Mouse (Mus musculus) erythroblast, adult 5-6 weeks (primary cell): Measurements from ENCODE around the gene Zfp131. TPM values are rescaled to one million over a fixed set of nuclear protein-coding genes. Genes with fewer than 3 reads are reported as not detected.

Experiments used
- ATAC-seq: replicated peaks from 2 replicates; pipeline ENCODE4 v1.8.0; 2016; ENCODE audit warnings: moderate number of reproducible peaks, mild to moderate bottlenecking, moderate TSS enrichment, inconsistent platforms; ENCODE audit not compliant: poor library complexity, low FRiP score, severe bottlenecking
- total RNA-seq, 2 experiments: library from RNA; stranded (forward) in 1 of 2; stranded (reverse) in 1 of 2; fragments of 150-400 nt in 1 of 2; fragments of 200-764, 138-1000 nt in 1 of 2; gene quantifications; 2 replicates each; pipeline versions ENCODE4 v1.2.3 to v1.2.4; 2015 to 2017; ENCODE audit warnings: low replicate concordance in 2 of 2

Gene Zfp131
- total RNA-seq, 2 experiments from 2014 or later: 16.3 to 25.6 TPM

DNA sequence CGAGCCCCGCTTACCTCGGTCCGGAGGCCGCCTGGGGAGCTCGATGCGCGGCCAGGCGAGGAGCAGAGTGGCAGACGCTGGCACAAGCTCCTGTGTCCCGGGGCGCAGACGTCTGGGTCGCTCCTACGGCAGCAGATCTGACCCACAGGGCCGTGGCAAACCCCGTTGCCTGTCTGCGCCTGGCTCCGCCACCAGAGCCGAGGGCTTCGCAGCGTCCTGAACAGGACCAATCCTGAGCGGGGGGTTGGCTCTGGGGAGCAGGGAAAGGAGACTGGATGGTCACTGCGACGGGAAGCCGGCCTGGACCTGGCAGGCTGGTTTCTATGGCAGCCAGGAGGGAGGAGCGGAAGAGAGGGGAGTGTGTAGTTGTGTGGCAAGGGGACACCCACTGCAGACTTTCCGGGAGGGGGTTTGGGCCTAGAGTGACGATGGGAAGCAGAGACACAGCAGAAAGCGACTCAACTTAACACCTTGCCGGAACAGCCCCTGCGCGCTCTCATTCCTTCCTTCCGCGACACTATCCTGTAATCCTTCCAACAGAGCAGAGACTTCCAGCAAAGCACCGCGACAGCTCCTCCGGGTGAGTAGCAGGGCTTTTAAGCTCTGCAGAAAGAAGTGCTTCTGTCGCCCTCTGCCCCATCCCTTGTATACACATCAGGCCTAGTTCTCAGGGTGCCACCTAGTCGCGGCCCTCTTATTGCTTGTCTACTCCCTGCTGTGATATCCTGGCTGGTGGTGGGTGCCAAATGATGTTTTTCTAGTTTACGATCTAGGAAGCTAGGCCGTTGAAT is 34.8 kb downstream of the Zfp131 start, which contains the start of gene Nim1k:
Nim1k (minus strand) TSS at position 202 of the 791 bp plus-strand sequence.
- ATAC-seq: no peak; the same call in 1 of the 2 replicates

DNA sequence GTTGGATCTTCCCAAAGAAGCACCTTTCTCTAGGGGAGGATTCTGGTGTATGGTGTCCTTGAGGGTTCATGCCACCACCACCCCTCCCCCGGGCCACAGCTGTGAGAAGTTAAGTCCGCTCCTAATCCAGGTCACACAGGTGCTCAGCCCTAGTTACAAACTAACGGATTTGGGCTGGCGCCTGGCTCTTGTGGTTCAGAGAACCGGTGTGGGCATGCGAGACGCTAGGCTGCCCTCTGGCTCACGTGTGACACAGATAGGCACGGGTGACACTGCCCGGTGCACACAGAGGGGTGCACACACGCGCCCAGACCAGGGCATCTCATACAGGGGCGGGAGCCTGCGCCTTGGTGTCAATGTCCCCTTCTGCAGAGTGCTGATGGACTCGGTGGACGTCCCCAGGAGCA is 35.5 kb downstream of the Zfp131 start:
- no peak for ATAC-seq

DNA sequence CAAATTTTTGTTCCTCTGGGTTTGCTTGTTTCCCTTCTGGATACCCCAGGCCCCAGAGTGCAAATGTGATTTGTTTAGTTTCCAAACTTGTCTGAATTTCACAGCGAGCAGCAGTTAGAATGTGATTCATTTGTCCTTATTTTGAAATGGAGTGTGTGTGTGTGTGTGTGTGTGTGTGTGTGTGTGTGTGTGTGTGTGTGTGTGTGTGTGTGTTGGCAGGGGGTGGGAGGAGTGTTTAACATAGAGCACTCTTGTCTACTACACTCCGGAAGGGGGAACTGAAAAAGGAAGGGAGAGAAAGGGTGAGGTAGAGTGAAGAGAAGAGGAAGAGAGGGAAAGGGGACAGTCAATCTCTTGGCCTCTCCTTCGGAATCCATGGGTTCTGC is 36.1 kb downstream of the Zfp131 start:
- no peak for ATAC-seq

DNA sequence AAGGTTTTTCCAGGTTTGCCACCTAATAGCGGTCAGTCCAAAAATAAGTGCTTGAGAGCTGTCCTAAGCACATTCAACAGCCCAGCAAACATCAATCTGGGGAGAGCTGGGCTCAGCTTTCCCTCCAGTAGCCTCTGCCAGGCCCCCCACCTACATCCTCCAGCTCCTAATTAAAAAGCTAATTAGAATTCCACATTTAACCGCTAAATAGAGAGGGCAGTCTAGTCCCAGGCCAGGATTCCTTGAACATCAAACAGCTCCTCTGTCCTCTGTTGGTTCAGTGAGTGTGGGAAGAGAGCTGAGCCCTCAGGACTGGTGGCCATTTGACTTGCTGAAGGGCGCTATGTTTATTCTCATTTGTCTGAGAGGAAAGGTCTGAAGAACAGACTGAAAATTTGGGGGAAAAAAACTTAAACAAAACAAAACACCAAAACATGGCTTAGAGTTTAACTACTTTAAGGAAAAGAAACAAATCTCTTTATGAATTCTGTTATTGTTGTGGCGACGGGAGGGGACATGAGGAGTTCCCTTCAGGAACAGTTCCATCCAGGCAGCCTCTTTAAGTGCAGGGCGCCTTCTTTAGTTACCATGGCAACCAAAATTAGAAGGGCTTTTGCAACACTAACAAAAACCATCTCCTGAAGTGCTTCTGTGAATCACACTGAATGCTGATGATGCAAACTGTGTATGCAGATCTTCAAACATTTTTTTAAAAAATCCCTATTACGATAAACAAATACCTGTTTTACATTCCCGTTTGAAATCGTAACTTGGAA is 36.6 kb downstream of the Zfp131 start:
- ATAC-seq: no peak

DNA sequence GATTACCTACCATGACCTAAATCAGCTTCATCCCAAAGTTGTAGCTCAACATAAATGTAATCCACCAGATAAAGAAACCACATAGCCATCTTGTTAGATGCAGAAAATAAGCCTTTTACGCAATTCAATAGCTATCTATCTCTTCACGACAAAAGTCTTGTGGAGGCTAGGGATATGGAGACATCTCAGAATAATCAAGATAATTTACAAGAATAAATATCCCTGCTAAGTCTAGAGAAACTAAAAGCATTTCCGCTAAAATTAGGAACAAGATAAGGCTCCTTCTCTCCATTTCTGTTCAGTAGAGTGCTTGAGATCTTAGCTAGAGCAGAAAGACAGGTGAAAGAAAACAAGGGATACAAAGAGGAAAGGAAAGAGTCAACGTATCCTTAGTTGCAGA is 43.8 kb downstream of the Zfp131 start:
- no peak for ATAC-seq

DNA sequence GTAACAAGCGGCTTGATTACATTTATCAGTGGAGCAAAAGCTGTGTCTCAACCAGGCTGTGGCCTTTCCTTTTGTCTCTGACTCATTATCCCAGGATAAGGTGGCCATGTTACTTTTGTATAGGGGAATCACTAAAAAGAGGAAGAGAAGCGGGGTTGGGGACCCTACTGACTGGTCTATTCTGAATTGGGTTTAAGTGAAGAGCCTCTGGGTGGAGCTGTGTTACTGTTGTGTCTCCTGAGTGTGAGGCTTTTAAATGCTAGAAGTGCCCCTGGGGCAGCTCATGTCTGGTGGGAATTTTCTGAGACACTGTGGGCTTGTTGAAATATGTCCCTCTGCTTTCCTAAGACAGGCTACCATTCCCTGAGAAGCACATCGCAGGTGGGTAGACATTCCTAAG is 47.2 kb downstream of the Zfp131 start:
- ATAC-seq: no peak

DNA sequence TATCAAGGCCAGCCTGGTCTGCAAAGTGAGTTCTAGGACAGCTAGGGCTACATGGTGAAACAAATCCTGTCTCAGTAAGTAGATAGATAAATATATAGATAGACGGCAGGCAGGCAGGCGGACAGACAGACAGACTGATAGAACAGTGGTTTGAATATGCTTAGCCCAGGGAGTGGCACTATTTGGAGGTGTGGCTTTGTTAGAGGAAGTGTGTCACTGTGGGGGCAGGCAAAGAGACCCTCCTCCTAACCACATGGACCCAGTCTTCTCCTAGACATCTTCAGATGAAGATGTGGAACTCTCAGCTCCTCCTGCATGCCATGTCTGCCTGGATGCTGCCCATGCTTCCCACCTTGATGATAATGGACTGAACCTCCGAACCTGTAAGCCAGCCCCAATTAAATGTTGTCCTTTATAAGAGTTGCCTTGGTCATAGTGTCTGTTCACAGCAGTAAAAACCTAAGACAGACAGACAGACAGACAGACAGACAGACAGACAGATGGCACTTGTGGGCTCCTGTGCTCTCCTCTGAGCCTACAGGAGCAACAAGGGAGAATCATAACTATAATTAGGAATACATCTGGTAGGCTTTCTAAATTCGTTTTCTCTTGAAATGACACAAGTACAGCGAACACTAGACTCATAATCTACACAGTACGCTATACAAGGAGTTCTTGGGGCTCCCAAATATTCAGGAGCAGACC is 47.8 kb downstream of the Zfp131 start:
- no peak for ATAC-seq

DNA sequence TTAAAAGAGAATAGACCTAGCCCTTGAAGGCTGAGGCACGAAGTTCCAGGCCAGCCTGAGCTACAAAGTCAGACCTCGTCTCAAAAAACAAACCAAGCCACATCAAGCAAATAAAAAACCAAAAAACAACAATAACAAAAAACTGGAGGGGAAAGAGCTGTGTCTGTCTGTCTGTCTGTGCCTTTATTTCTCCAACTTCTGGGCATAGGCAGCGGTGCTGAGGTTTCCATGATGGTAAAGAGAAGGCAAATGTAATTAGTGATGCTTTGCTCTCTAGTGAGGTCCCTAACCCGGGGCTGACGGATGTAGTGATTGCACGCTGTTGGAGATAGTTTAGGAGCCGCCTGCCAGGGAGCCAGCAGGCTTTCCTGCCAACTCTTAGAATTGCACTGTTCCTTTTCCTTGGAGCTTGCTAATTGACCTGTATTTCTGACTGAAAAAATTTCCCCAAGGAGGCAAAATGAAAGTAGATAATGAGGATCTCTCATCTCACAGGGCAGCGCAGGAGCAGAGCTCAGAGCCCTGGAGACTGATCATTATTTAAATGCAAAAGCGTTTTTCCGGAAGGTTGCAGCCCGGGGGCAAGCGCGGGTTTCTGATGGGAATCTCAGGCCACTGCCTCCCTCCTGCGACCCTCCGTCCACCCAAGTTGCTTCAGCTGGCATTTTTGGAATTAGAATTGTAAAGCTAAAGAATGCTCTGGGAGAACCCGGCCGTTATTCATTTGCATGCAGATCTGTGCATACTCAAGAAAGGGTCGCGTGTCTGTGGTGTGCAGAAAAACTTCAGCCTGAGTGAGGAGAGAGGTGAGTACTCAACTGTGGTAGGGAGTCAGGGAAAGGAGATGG is 49.1 kb downstream of the Zfp131 start:
- no peak for ATAC-seq

DNA sequence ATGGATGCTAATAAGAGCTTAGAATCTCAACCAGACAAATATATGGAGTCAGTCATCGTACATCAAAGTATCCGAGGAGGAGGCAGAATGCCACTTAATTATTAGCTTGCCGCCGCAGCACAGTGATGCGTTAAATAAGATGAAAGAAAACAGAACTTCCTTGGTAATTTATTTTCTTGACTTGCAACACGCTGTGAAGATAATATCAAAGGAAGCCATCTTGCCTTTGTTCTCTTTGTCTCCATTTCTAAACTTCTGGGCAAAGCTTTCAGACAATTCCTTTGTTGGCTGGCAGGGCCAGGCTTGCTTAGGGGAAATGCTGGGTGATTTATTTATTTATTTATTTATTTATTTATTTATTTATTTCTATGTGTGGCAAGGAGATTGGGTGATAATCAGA is 59.2 kb downstream of the Zfp131 start:
- ATAC-seq: no peak

DNA sequence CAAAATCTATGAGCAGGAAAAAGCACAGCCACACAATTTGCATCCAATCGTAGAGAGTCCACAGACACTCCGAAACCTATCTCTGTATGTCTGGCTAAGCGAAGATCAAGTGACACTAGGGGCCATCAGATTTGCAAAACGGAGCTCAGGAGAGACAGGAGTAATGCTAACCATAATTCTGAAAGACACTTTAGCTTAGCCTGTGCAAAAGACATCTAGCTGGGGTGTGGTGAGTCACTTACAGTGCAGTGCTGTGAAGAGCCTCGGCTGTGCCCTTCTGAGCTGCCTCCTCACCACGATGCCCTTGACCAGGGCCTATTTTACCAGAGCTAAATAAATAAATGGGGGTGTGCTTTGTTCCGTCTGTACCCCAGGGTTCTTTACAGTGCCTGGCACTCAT is 61.3 kb downstream of the Zfp131 start:
- ATAC-seq: no peak

DNA sequence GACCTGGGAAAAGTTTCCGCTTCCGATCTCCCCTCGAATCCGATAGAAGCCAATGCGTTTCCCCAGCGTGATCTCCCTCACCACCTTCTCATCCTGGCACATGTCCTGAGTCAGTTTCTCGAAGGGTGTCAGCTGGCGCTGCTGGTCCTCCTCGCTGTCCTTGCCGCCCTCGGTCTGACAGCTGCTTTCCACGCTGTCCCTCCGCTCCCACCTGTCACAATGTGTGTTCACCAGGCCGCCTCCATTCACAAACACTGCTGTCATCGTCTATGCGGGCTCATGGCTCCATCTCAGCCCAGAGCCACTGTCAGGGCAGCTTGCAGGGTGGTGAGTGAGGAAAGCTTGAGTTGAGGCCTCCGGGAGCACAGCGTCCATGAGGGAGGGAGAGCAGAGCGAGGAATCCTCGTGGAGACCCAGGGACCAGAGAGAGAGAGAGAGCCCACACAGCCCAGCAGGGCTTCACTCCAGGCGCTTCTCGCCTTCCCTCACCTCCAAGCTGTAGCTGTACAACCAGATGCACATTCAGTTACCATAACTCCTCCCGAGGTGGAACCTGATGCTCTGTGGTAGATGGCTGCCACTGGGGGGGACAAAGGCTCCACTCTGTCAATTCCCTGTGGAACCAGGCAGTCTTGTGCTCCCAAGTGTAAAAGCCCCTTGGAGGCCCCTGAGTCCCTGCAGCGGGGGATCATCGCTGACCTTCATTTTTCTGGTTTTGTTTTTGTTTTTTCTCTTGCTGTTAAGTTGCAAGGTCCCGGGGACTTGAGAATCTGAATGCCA is 62.9 kb downstream of the Zfp131 start:
- no peak for ATAC-seq

DNA sequence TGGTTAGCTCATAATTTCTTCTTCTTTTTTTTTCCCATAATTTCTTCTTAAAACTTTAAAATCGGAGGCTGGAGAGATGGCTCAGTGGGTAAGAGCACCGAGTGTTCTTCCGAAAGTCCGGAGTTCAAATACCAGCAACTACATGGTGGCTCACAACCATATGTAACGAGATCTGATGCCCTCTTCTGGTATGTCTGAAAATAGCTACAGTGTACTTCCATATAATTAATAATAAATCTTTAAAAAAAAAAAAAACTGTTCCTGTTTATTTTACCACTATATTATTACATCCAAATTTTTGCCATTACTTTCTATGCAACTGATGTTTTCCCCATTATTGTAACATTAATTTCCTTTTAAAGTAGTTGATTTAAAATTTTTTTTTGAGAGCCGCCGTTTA is 66.1 kb downstream of the Zfp131 start:
- ATAC-seq: no peak

DNA sequence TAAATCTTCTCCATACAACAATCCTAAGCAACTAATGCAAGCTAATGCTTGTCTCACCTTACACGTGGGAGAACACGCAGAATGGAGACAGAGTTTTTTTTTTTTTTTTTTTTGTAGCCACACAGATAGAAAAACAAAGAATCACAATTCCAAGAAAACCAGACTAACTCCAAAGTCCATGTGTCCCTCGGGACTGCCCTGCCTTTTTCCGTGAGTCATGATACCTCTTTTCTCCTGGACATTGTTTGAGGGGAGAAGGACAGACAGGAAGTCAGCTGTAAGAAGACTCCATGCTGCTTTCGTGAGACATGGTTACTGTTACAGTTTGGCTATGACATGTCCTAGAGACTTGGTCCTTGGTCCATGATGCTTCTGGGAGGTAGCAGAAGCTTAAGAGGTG is 67.3 kb downstream of the Zfp131 start:
- ATAC-seq: no peak

DNA sequence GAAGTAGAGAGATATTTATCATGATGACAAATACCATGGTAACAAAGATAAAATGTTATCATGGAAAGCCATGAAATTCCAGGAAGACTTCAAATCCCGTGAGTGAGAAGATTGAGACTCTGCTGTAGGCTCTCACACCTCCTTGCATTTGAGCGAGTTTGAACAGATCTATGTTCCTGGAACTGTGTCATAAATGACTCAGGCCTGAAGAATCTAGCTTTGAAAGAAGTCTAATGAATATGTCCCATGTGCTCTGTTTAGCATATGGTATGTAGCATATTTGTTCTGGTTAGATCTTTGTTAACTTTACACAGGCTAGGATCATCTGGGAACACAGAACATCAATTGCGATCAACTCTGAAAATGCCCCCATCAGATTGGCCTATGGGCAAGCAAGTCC is 68.2 kb downstream of the Zfp131 start:
- no peak for ATAC-seq

DNA sequence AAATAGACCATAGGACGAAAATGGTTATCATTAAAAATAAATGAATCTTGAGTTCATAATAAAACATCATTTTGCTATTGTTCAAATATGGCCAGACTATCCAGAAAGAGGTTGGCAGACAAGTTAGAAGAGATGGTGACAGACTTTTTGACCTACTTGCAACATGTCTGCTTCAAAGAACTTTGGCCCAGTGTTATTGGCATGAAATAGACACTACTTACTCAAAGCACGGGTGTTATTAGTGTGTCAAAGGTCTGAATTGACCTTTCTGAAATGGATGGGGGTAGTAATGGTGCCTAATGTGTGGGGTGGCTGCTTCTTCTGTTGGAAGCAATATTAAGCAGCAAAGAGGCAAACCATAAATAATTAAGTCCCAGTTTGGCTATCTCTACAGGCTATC is 74.6 kb downstream of the Zfp131 start:
- no peak for ATAC-seq
